ENCODE assay signal across 25 mouse cellular contexts in the genomic region with DNA sequence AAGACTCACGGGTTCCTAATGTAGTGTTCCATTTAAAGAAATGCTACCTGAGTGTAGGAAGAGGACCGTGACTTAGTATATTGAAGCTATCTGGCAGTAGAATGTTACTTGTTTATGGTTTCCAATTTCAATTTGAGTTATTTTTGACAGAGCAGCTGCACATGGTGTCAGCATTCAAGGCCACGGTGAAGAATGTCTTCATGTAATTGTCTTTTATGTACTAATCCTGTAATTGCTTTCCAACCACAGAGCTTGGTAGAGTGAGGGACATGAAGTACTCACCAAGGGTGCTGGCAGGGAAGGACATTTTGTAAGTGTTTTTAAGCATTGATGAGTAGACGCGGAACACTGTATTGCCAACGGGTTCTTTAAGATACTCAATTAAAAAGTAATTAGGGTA.
"Had no signal": no experiment of that assay in that cellular context is flagged by ENCODE, and none has a peak within 500 bp of the region (broad histone marks: within the 10 kb centered on the region; RNA-seq: fewer than 3 reads in every experiment).

No protein-coding gene starts in this region.

- H3K4me3 ChIP-seq: heart, embryonic 13.5 days; heart, embryonic 15.5 days; hindbrain, embryonic 13.5 days; hindbrain, embryonic 15.5 days; kidney, embryonic 15.5 days; limb, embryonic 13.5 days; limb, embryonic 15.5 days; liver, embryonic 12.5 days had no signal

- ATAC-seq: hindbrain, postnatal 0 days; intestine, embryonic 16.5 days; liver, embryonic 12.5 days had no signal

- H3K4me2 ChIP-seq: heart, embryonic 11.5 days; heart, embryonic 13.5 days; heart, embryonic 15.5 days; hindbrain, embryonic 13.5 days; hindbrain, embryonic 15.5 days; kidney, embryonic 15.5 days; limb, embryonic 13.5 days; limb, embryonic 15.5 days; liver, embryonic 12.5 days had no signal

- H3K4me1 ChIP-seq: heart, embryonic 13.5 days; heart, embryonic 15.5 days; hindbrain, embryonic 13.5 days; hindbrain, embryonic 15.5 days; kidney, embryonic 15.5 days; limb, embryonic 15.5 days; liver, embryonic 12.5 days had no signal

- H3K9me3 ChIP-seq: heart, embryonic 13.5 days; heart, embryonic 15.5 days; hindbrain, embryonic 13.5 days; hindbrain, embryonic 15.5 days; kidney, embryonic 15.5 days; limb, embryonic 13.5 days; limb, embryonic 15.5 days; liver, embryonic 12.5 days had no signal

- H3K27me3 ChIP-seq: heart, embryonic 13.5 days; heart, embryonic 15.5 days; hindbrain, embryonic 13.5 days; hindbrain, embryonic 15.5 days; kidney, embryonic 15.5 days; limb, embryonic 13.5 days; limb, embryonic 15.5 days; liver, embryonic 12.5 days had no signal

- H3K27ac ChIP-seq: heart, embryonic 13.5 days; heart, embryonic 15.5 days; hindbrain, embryonic 13.5 days; hindbrain, postnatal 0 days; kidney, embryonic 15.5 days; kidney, postnatal 0 days; limb, embryonic 13.5 days; limb, embryonic 15.5 days; liver, embryonic 12.5 days; liver, embryonic 14.5 days had no signal

- H3K9ac ChIP-seq: heart, embryonic 13.5 days; heart, embryonic 15.5 days; hindbrain, embryonic 13.5 days; hindbrain, embryonic 15.5 days; kidney, embryonic 15.5 days; limb, embryonic 13.5 days; limb, embryonic 15.5 days; liver, embryonic 12.5 days; liver, embryonic 14.5 days had no signal

- DNase-seq: gastrocnemius, postnatal 14 days; gastrocnemius, postnatal 36 days; heart, adult 18-20 months; heart, postnatal 14 days; heart, postnatal 36 days; kidney, adult 11 months; kidney, adult 2 months; kidney, adult 9 months; kidney, postnatal 14 days; kidney, postnatal 36 days; layer of hippocampus, postnatal 36 days; left cerebral cortex, postnatal 4 days had no signal

- H3K36me3 ChIP-seq: heart, embryonic 13.5 days; heart, embryonic 15.5 days; kidney, embryonic 15.5 days; limb, embryonic 13.5 days; limb, embryonic 15.5 days; liver, embryonic 12.5 days had no signal
